Mouse (Mus musculus): ENCODE measurements at regions not wholly inside any gene's neighbourhood (a gene's known extent, or its start where the extent isn't known, plus 50 kb on each side); places are given as distances from the start of the nearest gene placed in this dataset.

DNA sequence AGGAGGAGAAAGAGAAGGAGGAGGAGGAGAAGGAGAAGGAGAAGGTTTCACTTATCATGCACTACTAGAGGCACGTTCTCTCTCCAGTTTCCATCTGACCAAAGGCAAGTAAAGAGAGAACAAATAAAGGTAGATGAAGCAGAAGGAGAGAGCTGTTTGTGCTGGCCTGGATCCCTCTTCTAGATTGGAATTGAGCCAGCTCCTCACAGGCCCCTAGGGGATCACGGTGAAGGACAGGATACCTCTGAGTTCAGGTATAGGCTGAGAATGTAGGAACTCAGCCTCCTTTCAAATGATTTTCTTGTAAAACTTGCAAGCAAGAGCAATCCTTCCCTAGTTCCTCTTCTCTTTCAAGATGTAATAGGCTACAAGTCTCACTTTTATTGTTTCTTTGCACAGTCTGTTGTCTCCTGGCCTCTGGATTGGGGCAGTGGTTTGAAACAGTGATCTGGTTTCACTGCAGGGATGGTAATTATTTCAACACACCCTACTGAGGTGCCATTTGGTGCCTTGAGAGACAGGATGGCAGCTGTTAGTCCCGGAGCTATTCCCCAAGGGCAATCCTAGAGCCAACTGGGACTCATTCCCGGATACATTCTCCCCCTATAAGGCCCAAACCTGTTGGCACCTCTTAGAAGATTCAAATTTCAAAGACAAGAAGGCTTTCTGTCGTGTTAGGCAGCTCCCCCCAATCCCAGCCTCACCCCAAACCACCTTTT is 134.8 kb downstream of the Gm9817 start:
- H3K27ac ChIP-seq (ENCODE audit: insufficient read depth, low read depth, low read length) = no peak overlapping the region
- H3K4me1 ChIP-seq (ENCODE audit: control insufficient read depth, insufficient read depth, low read length) = no peaks in the 10 kb centered on the region
- no peak overlapping the region for H3K4me3 ChIP-seq (ENCODE audit: insufficient read depth, low read length)
- TF ChIP-seq CTCF (IDR thresholded peaks at IDR 0.05; ENCODE audit: low read depth, low read length) (no peak), POLR2A (IDR thresholded peaks at IDR 0.05; ENCODE audit: borderline replicate concordance, low read depth, low read length) (no peak)

DNA sequence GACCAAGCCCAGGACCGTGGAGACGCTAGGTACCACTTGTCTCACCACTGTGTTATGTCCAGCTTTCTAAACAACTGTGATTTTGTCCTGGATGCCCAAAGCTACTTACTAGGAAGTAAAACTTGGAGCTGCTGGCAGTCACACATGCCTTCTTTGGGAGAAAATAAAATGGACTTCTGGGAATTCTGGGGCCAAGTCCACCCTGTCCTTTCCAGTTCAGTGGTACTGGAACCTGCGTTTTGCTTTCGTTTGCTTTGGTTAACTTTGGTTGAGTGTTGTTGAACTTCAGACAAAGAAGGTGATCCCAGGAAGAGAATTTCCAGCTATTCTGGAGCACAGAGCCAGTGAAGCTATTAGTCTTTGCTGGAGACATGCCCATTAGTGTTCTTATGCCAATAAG is 139.8 kb downstream of the Gm9817 start:
- H3K27ac ChIP-seq (ENCODE audit: insufficient read depth, low read depth, low read length) = no peak overlapping the region

DNA sequence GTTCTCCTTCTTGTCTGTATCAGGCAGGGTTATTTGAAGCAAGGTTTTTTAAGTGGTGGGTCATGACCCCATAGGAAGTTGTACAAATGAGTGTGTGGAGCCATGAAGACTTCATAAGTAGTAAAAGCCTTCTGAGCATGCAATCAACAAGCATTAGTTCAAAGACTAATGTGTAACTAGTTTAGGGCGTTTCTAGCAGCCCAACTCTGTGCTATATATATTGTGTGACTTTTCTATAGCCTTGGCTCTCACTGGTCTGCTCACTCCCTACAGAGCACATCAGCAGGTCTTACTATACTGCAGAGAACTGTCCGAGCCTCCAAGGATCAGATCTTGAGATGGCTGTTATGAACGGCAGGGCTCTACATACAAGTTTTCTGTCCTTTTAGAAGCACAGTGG is 141.2 kb downstream of the Gm9817 start:
- TF ChIP-seq CTCF (IDR thresholded peaks at IDR 0.05; ENCODE audit: low read depth, low read length) (no peak), POLR2A (IDR thresholded peaks at IDR 0.05; ENCODE audit: borderline replicate concordance, low read depth, low read length) (no peak)
- Histone ChIP-seq H3K27ac (ENCODE audit: insufficient read depth, low read depth, low read length) (no peak overlapping the region), H3K4me3 (ENCODE audit: insufficient read depth, low read length) (no peak overlapping the region)

More for the DNA sequence above, 139.8 kb downstream of the Gm9817 start:
- Histone ChIP-seq H3K4me1 (ENCODE audit: control insufficient read depth, insufficient read depth, low read length) (no peaks in the 10 kb centered on the region), H3K4me3 (ENCODE audit: insufficient read depth, low read length) (no peak overlapping the region)
- TF ChIP-seq POLR2A (IDR thresholded peaks at IDR 0.05; ENCODE audit: borderline replicate concordance, low read depth, low read length) = no peak

DNA sequence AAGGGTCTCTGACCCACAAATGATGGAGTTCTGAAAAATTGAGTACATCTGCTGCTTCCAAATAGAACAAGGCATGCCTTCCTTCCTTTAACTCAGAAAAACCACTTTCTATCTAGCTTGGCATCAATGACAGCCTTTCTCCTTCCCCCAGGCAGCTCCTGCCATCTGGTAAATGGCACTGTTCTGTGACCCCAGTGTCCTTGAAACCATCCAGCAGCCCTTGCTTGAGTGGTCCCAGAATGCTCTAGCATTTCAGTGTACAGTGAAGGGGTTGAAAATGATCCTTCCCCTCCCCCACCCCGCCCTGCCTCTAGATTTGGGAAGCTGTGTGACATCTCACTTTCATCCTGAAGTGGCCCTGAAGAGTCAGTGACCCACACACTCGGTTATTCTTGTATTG is 152.3 kb downstream of the Gm9817 start:
- Histone ChIP-seq H3K4me1 (ENCODE audit: control insufficient read depth, insufficient read depth, low read length) (no peaks in the 10 kb centered on the region), H3K4me3 (ENCODE audit: insufficient read depth, low read length) (no peak overlapping the region), H3K27ac (ENCODE audit: insufficient read depth, low read depth, low read length) (no peak overlapping the region)
- TF ChIP-seq POLR2A (IDR thresholded peaks at IDR 0.05; ENCODE audit: borderline replicate concordance, low read depth, low read length) = no peak
- TF ChIP-seq CTCF (IDR thresholded peaks at IDR 0.05; ENCODE audit: low read depth, low read length) = no peak

More for the DNA sequence above, 141.2 kb downstream of the Gm9817 start:
- no peaks in the 10 kb centered on the region for H3K4me1 ChIP-seq (ENCODE audit: control insufficient read depth, insufficient read depth, low read length)

DNA sequence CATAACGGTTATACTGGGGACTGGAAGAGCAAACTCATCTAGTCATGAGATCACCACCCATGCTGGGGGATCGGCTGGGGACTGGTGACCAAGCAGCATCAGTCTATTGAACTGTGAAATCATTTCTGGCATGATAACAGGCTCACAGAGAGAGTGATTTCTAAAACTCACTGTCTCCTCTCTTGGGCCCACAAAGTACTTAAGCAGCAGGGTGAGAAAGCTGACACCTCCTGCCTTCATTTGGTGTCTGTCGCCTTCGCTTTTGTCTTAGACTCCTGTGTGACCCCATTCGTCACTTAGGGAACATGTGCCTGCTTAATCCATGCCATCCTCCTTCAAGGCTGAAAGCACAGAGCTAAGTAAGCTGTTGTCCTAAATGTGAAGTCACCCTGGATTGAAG is 154.3 kb upstream of the Mylip start:
- TF ChIP-seq POLR2A (IDR thresholded peaks at IDR 0.05; ENCODE audit: borderline replicate concordance, low read depth, low read length) = no peak
- no peak for TF ChIP-seq CTCF (IDR thresholded peaks at IDR 0.05; ENCODE audit: low read depth, low read length)
- peaks cover 5% of the 10 kb centered on the region; the same call in 1 of the 2 replicates for H3K4me1 ChIP-seq (ENCODE audit: control insufficient read depth, insufficient read depth, low read length)

DNA sequence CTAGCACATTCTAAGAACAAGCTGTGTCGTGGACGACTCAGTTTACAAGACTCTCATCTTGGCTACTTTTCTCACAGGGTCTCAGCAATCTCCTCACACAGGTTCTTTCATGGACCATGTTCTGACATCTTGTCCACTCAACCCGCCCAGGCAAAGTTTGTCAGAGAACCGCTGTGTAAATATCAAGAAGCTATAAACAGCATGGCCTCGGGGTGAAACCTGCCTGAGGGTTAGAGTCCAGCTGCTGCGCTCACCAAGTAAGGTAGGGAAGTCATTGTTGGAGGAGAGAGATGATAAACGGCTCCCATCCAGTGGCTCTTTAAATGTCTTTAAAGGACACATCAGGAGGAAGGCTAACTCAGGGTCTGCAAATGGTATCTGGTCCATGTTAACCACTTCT is 151.3 kb upstream of the Mylip start:
- H3K4me3 ChIP-seq (ENCODE audit: insufficient read depth, low read length) = no peak overlapping the region
- TF ChIP-seq CTCF (IDR thresholded peaks at IDR 0.05; ENCODE audit: low read depth, low read length) (no peak), POLR2A (IDR thresholded peaks at IDR 0.05; ENCODE audit: borderline replicate concordance, low read depth, low read length) (no peak)
- no peak overlapping the region for H3K27ac ChIP-seq (ENCODE audit: insufficient read depth, low read depth, low read length)
- H3K4me1 ChIP-seq (ENCODE audit: control insufficient read depth, insufficient read depth, low read length) = peaks cover 5% of the 10 kb centered on the region; the same call in 1 of the 2 replicates

More for the DNA sequence above, 154.3 kb upstream of the Mylip start:
- no peak overlapping the region for H3K4me3 ChIP-seq (ENCODE audit: insufficient read depth, low read length)
- no peak overlapping the region for H3K27ac ChIP-seq (ENCODE audit: insufficient read depth, low read depth, low read length)

DNA sequence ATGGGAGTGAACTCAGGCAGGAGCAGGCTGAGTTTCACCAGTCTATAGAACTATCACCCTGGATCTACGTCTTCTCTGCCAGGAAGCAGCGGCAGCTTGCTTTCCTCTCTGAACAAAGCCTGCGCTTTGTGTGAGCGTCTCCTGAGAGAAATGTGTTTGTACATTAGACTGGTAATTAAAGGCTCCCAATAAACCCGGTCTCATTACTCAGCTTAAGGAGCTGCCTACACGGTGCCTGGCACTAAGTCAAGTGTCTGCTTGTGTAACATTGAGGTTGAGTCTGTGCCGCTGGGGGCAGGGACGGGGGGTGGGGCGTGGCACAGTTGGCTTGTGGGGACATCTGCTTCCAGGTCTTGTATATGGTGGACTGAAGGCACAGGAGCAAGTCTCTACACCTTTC is 150.4 kb upstream of the Mylip start:
- no peak overlapping the region for H3K27ac ChIP-seq (ENCODE audit: insufficient read depth, low read depth, low read length)
- peaks cover 5% of the 10 kb centered on the region; the same call in 1 of the 2 replicates for H3K4me1 ChIP-seq (ENCODE audit: control insufficient read depth, insufficient read depth, low read length)
- no peak for TF ChIP-seq CTCF (IDR thresholded peaks at IDR 0.05; ENCODE audit: low read depth, low read length)
- no peak for TF ChIP-seq POLR2A (IDR thresholded peaks at IDR 0.05; ENCODE audit: borderline replicate concordance, low read depth, low read length)
- no peak overlapping the region for H3K4me3 ChIP-seq (ENCODE audit: insufficient read depth, low read length)

DNA sequence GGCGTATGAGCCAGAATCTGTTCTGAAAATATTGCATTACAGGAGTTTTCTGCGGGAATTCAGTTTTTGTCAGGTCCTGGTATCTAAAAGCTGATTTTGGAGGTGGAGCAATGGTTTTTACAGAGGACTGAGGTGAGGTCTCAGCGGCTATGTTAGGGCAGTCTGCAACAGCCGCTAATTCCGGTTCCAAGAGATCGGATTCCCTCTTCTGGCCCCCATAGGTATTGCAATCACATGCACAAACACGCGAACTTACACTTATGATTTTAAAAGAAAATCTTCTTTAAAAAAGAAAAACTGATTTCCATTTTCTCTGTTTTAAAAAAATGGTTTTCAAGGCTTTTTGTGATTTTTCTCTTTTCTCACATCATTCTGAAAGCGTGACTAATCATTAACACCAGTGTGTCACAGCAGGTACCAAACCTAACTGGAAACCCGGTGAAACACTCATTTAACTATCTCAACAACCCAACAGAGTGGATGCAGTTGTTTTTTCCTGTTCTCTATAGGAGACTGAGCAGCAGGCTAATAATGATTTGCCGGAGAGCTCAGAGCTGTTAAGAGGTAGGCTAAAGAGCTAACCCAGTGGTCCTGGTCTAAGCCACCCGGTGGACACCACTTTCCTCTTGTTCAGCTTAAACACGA is 149.4 kb upstream of the Mylip start:
- Histone ChIP-seq H3K4me3 (ENCODE audit: insufficient read depth, low read length) (no peak overlapping the region), H3K4me1 (ENCODE audit: control insufficient read depth, insufficient read depth, low read length) (peaks cover 5% of the 10 kb centered on the region; the same call in 1 of the 2 replicates), H3K27ac (ENCODE audit: insufficient read depth, low read depth, low read length) (no peak overlapping the region)
- TF ChIP-seq CTCF (IDR thresholded peaks at IDR 0.05; ENCODE audit: low read depth, low read length) (no peak), POLR2A (IDR thresholded peaks at IDR 0.05; ENCODE audit: borderline replicate concordance, low read depth, low read length) (no peak)

DNA sequence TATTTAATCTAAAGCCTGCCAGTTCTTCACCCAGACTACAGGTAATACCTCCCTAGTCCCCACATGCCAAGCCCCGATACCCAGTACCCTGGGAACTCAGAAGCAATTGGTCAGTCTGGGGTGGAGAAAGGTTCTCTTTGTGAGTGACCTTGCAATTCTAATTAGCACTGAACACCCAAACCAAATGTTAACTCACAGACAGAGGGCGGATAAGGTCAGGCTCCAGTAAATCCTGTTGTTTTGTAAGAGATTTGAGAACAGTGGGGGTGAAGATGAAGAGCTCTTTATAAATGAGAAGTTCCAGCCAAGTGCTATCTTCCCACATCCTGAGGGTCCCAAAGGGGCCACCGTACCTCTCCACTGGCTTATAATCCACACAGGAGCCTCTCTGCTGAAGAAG is 147.3 kb upstream of the Mylip start:
- no peak for TF ChIP-seq POLR2A (IDR thresholded peaks at IDR 0.05; ENCODE audit: borderline replicate concordance, low read depth, low read length)
- TF ChIP-seq CTCF (IDR thresholded peaks at IDR 0.05; ENCODE audit: low read depth, low read length) = no peak
- peaks cover 5% of the 10 kb centered on the region; the same call in 1 of the 2 replicates for H3K4me1 ChIP-seq (ENCODE audit: control insufficient read depth, insufficient read depth, low read length)
- H3K4me3 ChIP-seq (ENCODE audit: insufficient read depth, low read length) = no peak overlapping the region
- no peak overlapping the region for H3K27ac ChIP-seq (ENCODE audit: insufficient read depth, low read depth, low read length)

DNA sequence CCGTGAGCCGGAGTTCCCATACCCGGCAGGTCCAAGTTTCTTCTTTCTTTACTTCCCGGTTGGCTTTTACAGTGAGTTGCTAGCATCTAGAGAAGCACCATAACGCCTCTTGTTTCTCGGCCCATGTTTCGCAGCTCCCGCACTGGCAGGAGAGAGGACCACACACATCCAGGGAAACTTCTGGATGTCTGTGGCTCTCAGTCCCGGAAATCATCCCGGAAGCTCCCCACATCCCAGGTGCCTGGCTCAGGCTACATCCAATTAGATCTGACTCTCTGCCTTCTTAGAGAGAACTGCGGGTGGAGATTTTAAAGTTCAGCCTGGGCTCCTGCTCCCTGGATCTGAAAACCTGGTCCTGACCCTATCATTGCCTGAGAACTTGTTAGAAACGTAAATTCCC is 146.8 kb upstream of the Mylip start:
- TF ChIP-seq CTCF (IDR thresholded peaks at IDR 0.05; ENCODE audit: low read depth, low read length) (no peak), POLR2A (IDR thresholded peaks at IDR 0.05; ENCODE audit: borderline replicate concordance, low read depth, low read length) (no peak)
- no peak overlapping the region for H3K4me3 ChIP-seq (ENCODE audit: insufficient read depth, low read length)
- H3K27ac ChIP-seq (ENCODE audit: insufficient read depth, low read depth, low read length) = no peak overlapping the region
- H3K4me1 ChIP-seq (ENCODE audit: control insufficient read depth, insufficient read depth, low read length) = peaks cover 5% of the 10 kb centered on the region; the same call in 1 of the 2 replicates
